Mouse (Mus musculus): ENCODE results near the gene Tspan5. TPM values are rescaled to one million over a fixed set of nuclear protein-coding genes. Genes with fewer than 3 reads are reported as not detected.

Tspan5 gene
- total RNA-seq, 2 experiments from 2014 or later: 3.0 to 4.8 TPM

GRCm38 (mm10) chr3:138742566-138742930 lies 553 bp downstream of the Tspan5 start:
- DNase-seq: no peak
- intact Hi-C loops (cut with DNase I): loop anchor here (5.0 to 10.0 kb wide), 2 partner anchors 165 to 238 kb away; no protein-coding TSS in a partner anchor

DNA sequence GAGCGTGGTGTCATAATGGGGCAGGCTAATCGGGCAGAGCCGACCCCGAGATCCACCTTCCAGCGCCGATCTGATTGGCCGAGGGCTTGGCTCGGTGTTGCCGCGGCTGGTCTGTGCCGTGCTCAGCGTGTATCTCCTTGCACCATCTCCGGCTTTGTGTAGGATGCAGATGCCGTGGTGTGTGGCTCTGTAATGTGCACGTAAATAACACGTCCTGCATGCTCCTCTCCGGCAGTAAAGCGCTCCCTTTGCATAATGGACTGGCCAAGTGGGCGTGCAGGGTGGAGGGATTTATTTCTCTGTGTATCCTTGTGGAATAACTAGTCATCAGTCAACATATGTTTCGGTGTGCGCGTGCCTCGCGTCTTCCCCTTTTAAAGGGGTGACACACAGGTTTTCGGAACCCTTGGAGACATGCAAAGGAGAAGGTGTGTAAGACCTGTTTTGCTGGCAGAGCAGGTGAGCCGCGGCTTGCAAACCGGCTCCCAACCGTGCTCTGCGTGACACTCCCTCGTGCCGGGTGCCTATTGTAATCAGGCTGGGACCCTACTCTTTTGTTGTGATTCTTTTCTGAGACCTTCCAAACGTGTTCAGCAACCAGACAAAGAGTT lies 1.2 kb downstream of the Tspan5 start:
- DNase-seq: peak; percentile 59 to 67
- intact Hi-C loops (cut with DNase I): loop anchor here (5.0 to 10.0 kb wide), 2 partner anchors 164 to 238 kb away; no protein-coding TSS in a partner anchor

- intact Hi-C loops (cut with DNase I): loop anchor here (5.0 to 10.0 kb wide), 2 partner anchors 163 to 239 kb away; no protein-coding TSS in a partner anchor
- DNase-seq: no peak
Observed at GRCm38 (mm10) chr3:138744030-138744774, 2.2 kb downstream of the Tspan5 start.

DNA sequence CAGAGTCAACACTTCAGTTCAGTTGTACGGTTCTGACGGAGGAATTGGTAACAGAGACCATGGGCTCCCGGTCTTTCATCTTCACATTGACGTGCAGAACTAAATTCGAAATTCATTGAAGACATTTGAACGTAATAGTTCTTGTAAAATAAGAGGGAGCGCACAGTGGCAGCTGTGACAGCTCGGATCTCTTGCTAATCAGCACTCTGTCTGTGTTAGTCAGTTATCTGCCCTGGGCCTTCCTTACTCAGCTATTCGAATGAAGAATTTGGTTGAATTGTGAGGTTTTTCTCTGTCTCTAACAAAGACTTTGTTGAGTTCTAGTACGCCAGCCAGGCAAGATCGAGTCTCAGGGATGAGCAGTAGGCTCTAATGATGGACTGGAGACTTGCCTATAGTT lies 3.1 kb downstream of the Tspan5 start:
- DNase-seq: no peak
- intact Hi-C loops (cut with DNase I): loop anchor here (10.0 kb wide), 1 partner anchor 240 kb away; no protein-coding TSS in a partner anchor

DNA sequence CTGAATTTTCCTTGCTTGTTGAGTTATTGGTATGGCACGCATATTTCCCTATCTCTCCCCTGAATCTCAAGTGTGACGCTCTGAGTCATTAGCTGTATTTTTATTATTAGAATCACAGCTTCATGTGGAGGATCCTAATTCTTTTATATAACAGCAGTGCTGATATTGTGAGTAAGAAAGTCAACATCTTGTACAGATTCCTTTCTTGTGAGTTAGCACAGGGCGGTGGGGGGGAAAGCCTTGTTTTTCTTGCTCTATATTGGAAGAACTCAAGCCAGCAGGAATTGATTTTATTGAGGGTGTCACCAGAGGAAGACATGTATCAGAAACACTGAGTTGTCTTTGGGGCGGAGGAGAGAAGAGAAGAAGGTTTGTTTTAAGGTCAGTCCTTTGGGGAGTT lies 3.6 kb downstream of the Tspan5 start:
- intact Hi-C loops (cut with DNase I): loop anchor here (10.0 kb wide), 1 partner anchor 241 kb away; no protein-coding TSS in a partner anchor
- no peak for DNase-seq

- intact Hi-C loops (cut with DNase I): loop anchor here (10.0 kb wide), 1 partner anchor 242 kb away; no protein-coding TSS in a partner anchor
- DNase-seq: no peak
Observed at GRCm38 (mm10) chr3:138746556-138746955, 4.6 kb downstream of the Tspan5 start.

DNA sequence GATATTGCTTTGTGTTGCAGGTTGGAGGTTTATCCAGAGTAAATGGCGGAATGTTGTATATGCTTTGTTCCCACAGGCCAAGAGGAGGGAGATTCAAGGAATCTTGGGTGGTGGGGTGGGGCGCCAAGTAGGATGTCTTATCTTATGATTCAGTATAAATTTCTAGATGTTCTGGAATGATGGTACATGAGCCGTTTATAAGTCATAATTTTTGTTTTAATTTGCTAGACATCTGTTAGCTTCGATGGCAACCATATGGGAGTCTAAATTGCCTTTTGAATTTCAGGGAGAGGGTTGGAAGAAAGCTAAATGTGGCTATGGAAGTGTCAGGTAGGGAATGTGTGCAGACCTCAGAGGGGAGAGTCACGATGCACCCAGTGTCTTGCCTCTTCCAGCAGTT lies 5.0 kb downstream of the Tspan5 start:
- intact Hi-C loops (cut with DNase I): loop anchor here (10.0 kb wide), 1 partner anchor 242 kb away; no protein-coding TSS in a partner anchor

DNA sequence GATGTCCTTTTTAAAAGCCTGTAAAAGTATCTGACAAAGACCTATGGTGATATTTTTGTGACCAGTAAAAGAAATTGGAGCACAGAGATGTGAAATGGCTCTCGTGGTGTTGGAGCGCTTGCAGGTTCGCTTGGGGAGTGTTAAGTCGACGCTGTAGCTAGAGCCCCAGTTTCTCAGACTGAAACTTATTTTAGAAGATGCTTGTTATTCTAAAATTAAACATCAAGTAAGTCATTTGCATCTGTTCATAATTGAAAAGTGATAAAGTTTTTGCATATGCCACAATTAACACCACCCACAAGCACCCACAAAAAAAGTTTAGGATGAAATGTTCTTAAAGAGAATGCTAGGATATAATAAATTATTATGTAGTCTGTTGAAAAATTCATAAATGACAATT lies 6.0 kb downstream of the Tspan5 start:
- intact Hi-C loops (cut with DNase I): loop anchor here (10.0 kb wide), 1 partner anchor 243 kb away; no protein-coding TSS in a partner anchor
- no peak for DNase-seq

More for the DNA sequence above, 5.0 kb downstream of the Tspan5 start:
- DNase-seq: no peak

DNA sequence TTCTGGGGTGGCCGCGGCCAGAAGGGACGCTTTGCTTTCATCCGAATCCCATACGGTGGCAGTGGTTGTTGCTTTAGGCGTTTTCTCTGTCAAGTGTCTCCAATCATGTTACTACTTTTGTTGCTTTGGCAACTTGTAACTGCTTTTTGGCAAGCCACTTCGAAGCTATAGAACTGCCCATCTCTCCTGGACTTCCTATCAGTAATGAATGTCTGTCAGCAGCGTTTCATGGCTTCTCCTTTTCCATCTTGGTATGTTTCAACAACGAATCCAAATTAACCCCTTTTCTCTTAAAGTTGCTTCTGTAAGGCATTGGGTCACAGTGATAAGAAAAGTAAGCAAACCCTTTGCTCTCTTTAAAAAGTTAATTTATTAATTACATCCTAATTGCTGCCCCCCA lies 7.7 kb downstream of the Tspan5 start:
- no peak for DNase-seq
- intact Hi-C loops (cut with DNase I): loop anchor here (10.0 kb wide), 1 partner anchor 245 kb away; no protein-coding TSS in a partner anchor

GRCm38 (mm10) chr3:138751328-138751727 lies 9.3 kb downstream of the Tspan5 start:
- DNase-seq: no peak
- intact Hi-C loops (cut with DNase I): no loop called here

DNA sequence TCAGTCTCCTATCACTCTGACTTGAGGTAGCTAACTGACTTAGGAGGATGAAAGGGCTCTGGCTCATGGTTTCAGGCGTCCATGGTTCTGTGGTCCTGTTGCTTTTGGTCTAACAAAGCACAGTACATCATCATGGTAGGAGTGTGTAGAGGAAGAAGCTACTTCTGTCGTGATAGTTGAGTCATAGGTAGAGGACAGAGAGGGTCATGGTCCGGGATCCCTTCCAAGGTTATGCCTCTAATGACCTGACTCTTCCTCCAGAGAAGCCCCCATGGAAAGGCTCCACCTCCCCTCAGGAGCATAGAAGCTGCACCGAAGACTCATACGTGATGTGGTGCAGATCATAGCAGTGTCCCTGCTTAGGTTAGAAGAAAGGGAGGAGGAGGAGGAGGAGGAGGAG lies 10.1 kb downstream of the Tspan5 start:
- intact Hi-C loops (cut with DNase I): no loop called here
- no peak for DNase-seq

GRCm38 (mm10) chr3:138752769-138753168 lies 10.8 kb downstream of the Tspan5 start:
- no peak for DNase-seq
- intact Hi-C loops (cut with DNase I): no loop called here

DNA sequence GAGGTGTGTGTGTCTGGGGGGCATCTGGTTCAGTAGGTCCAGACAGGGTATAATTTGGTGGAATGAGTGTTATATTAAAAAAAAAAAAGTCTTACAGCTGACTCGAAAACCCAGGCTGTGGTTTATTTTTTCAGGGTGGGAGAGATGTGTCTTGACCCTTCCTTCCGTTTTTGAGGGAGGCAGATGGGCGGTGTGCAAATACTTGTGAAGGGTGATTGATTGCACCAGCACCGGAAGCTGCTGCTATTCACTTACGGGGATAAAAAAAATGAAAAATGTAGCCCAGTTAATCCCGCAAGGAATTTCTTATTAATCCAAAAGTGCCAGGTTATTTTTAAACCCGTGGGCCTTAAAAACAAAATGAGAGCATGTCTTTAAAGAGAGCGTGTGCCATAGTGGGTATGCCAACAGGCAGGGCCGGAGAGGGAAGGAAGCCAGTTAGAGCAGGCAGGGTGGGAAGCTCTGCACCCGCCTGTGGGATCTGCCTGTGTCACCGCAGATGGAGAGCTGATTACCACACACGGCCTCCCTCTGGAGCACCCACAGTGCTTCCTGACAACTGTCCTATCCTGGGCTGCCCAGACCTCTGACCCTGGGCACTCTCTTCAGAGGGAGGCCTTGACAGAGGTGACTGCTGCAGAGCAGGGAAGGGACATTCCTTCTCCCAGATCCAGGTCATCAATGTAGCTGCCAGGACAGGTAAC lies 11.3 kb downstream of the Tspan5 start:
- DNase-seq: peak in 1 of 2 experiments; percentile 8
- intact Hi-C loops (cut with DNase I): no loop called here

DNA sequence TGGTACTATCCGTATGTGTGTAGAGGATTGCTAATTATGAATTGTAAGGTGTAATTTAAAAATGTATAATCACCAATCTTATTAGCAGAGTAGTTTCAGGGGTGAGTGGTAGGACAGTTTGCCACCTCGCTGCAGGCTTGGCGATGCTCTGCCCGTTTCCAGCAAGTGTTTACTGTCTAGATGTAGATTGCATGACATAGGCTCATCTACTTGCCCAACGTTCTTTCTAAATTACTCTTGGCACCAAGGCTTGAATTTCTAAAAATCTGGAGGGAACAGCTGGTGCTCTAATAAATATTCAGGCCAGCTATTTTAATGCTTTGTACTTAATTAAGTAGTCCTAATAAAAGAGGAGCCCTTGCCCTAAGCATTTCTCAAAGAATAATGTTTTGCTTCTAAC lies 12.3 kb downstream of the Tspan5 start:
- DNase-seq: no peak
- intact Hi-C loops (cut with DNase I): no loop called here

- DNase-seq: no peak
Observed at GRCm38 (mm10) chr3:138757283-138757682, 15.3 kb downstream of the Tspan5 start.

DNA sequence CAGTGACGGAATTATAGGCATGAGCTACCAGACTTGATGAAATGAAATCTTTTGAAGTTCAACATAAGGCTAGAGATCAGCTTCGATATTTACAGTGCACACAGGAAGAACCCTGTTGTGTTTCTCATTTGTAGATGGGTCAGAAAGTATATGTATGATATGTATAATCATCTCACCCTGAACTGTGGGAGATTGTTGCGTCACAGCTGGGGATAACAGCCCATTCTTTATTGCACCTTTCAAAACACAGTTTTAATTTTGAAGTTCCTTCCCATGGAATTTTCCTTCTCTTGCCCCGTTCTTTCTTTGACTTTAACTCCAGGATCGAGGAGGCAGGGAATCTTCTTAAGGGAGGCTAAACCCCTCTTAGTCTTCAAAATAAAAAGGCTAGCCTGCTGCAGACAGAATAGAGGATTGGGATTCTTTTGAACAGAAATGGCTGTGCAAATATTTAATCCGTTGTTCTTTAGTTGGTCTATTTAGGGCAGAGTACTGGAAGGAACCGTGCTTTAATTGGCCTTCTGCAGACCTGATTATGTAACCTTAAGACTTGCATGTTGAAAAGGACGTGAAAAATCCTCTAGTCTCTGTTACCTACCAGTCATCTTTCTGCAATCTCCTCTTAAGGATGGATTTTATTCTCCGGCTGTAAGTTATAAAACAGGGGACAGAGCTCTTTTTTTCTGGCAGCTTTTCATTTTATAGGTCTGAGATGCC lies 18.1 kb downstream of the Tspan5 start:
- DNase-seq: no peak
- intact Hi-C loops (cut with DNase I): no loop called here

More at GRCm38 (mm10) chr3:138757283-138757682, 15.3 kb downstream of the Tspan5 start:
- intact Hi-C loops (cut with DNase I): no loop called here

DNA sequence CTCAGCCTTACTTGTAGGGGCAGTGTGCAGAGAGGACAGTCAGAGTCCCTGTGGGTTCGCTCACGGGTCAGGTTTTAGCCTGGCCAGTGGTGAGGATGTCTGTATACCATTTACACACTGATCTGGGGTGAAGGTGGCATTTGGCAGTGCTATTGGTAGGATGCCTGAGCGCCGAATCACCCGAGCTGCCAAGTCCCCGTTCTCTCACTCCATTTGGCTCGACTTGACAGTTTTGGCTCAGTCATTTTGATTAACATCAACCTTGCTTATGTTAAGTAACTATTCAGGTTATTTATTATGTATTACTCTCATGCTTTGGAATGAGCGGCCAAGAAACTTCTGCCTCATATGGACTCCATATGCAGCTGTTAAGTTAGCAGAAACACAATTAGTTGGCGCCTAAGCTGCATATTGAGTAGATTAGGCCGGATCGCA lies 18.7 kb downstream of the Tspan5 start:
- no peak for DNase-seq
- intact Hi-C loops (cut with DNase I): no loop called here

- DNase-seq: no peak
- intact Hi-C loops (cut with DNase I): no loop called here
Observed at GRCm38 (mm10) chr3:138761531-138761930, 19.5 kb downstream of the Tspan5 start.

- DNase-seq: no peak
- intact Hi-C loops (cut with DNase I): no loop called here
Observed at GRCm38 (mm10) chr3:138763941-138764340, 21.9 kb downstream of the Tspan5 start.

GRCm38 (mm10) chr3:138764782-138765181 lies 22.8 kb downstream of the Tspan5 start:
- DNase-seq: no peak
- intact Hi-C loops (cut with DNase I): no loop called here

Measured in gastrocnemius, postnatal 36 days (tissue).